Mouse (Mus musculus) erythroid progenitor cell, adult 5-6 weeks (primary cell): ENCODE data around the gene Kif3a. TPM values are rescaled to one million over a fixed set of nuclear protein-coding genes. Genes with fewer than 3 reads are reported as not detected.

Experiments
- ATAC-seq: replicated peaks from 2 replicates; pipeline ENCODE4 v1.8.0; 2016; ENCODE audit warnings: moderate number of reproducible peaks, mild to moderate bottlenecking, moderate TSS enrichment, inconsistent platforms; ENCODE audit not compliant: poor library complexity, low FRiP score, severe bottlenecking
- total RNA-seq, 2 experiments: library from RNA; stranded (forward) in 1 of 2; stranded (reverse) in 1 of 2; fragments of 150-400 nt in 1 of 2; fragments of 186-747, 209-891 nt in 1 of 2; gene quantifications; 2 replicates each; pipeline versions ENCODE4 v1.2.3 to v1.2.4; 2015 to 2017; ENCODE audit warnings: low replicate concordance in 2 of 2

Gene Kif3a
- total RNA-seq, 2 experiments from 2014 or later = 1.3 to 3.5 TPM

GRCm38 (mm10) chr11:53636183-53636646, 69.0 kb downstream of the Kif3a start:
- ATAC-seq = no peak

- ATAC-seq = no peak
Observed at GRCm38 (mm10) chr11:53637046-53637802, 70.0 kb downstream of the Kif3a start.

GRCm38 (mm10) chr11:53637803-53638260, 70.7 kb downstream of the Kif3a start:
- no peak for ATAC-seq

- ATAC-seq = no peak
Observed at GRCm38 (mm10) chr11:53642744-53643279, 75.6 kb downstream of the Kif3a start.

GRCm38 (mm10) chr11:53644017-53644416, 76.8 kb downstream of the Kif3a start:
- no peak for ATAC-seq

GRCm38 (mm10) chr11:53651441-53651840, 84.3 kb downstream of the Kif3a start:
- no peak for ATAC-seq

Other genes with a start within 250 kb of the Kif3a start
- 4.7 and 19.3 TPM in 2 replicates for gene Zcchc10, start 242.7 kb upstream of the Kif3a start, total RNA-seq (2015; ENCODE audit: low replicate concordance)
- 0.39 and 4.0 TPM in 2 replicates for gene Zcchc10, start 242.7 kb upstream of the Kif3a start, total RNA-seq (2017; ENCODE audit: low replicate concordance)
- 23.9 and 67.4 TPM in 2 replicates for gene Aff4, start 216.5 kb upstream of the Kif3a start, total RNA-seq (2015; ENCODE audit: low replicate concordance)
- gene Aff4, start 216.5 kb upstream of the Kif3a start, total RNA-seq (2017; ENCODE audit: low replicate concordance) = 20.7 and 27.0 TPM in 2 replicates
- not detected in 2 replicates for gene Leap2, start 144.2 kb upstream of the Kif3a start, total RNA-seq (2015; ENCODE audit: low replicate concordance)
- gene Leap2, start 144.2 kb upstream of the Kif3a start, total RNA-seq (2017; ENCODE audit: low replicate concordance) = not detected in 2 replicates
- gene Uqcrq, start 136.5 kb upstream of the Kif3a start, total RNA-seq (2015; ENCODE audit: low replicate concordance) = 79.2 and 113 TPM in 2 replicates
- 29.4 and 33.0 TPM in 2 replicates for gene Uqcrq, start 136.5 kb upstream of the Kif3a start, total RNA-seq (2017; ENCODE audit: low replicate concordance)
- gene Gdf9, start 136.4 kb upstream of the Kif3a start, total RNA-seq (2015; ENCODE audit: low replicate concordance) = not detected in 2 replicates
- gene Gdf9, start 136.4 kb upstream of the Kif3a start, total RNA-seq (2017; ENCODE audit: low replicate concordance) = 0.77 TPM in 1 of 2 replicates, not detected in the other
- not detected in 2 replicates for gene Gm10447, start 110.3 kb upstream of the Kif3a start, total RNA-seq (2015; ENCODE audit: low replicate concordance)
- gene Gm10447, start 110.3 kb upstream of the Kif3a start, total RNA-seq (2017; ENCODE audit: low replicate concordance) = not detected in 2 replicates
- gene Shroom1, start 110.2 kb upstream of the Kif3a start, total RNA-seq (2015; ENCODE audit: low replicate concordance) = not detected in 2 replicates
- gene Shroom1, start 110.2 kb upstream of the Kif3a start, total RNA-seq (2017; ENCODE audit: low replicate concordance) = not detected in 2 replicates
- not detected in 2 replicates for gene Gm9837, start 96.9 kb upstream of the Kif3a start, total RNA-seq (2015; ENCODE audit: low replicate concordance)
- gene Gm9837, start 96.9 kb upstream of the Kif3a start, total RNA-seq (2017; ENCODE audit: low replicate concordance) = not detected in 2 replicates
- gene Gm9945, start 87.2 kb upstream of the Kif3a start, total RNA-seq (2015; ENCODE audit: low replicate concordance) = 5.8 TPM in 1 of 2 replicates, not detected in the other
- not detected in 2 replicates for gene Gm9945, start 87.2 kb upstream of the Kif3a start, total RNA-seq (2017; ENCODE audit: low replicate concordance)
- 29.9 and 42.8 TPM in 2 replicates for gene Sowaha, start 87.1 kb upstream of the Kif3a start, total RNA-seq (2015; ENCODE audit: low replicate concordance)
- gene Sowaha, start 87.1 kb upstream of the Kif3a start, total RNA-seq (2017; ENCODE audit: low replicate concordance) = 36.8 and 50.7 TPM in 2 replicates
- gene Sept8, start 48.1 kb upstream of the Kif3a start, total RNA-seq (2015; ENCODE audit: low replicate concordance) = 143 and 148 TPM in 2 replicates
- gene Sept8, start 48.1 kb upstream of the Kif3a start, total RNA-seq (2017; ENCODE audit: low replicate concordance) = 101 and 111 TPM in 2 replicates
- 6.8 TPM in 1 of 2 replicates, not detected in the other for gene Il4, start 51.3 kb downstream of the Kif3a start, total RNA-seq (2015; ENCODE audit: low replicate concordance)
- gene Il4, start 51.3 kb downstream of the Kif3a start, total RNA-seq (2017; ENCODE audit: low replicate concordance) = not detected in 2 replicates
- not detected in 2 replicates for gene Il13, start 67.3 kb downstream of the Kif3a start, total RNA-seq (2015; ENCODE audit: low replicate concordance)
- not detected in 2 replicates for gene Il13, start 67.3 kb downstream of the Kif3a start, total RNA-seq (2017; ENCODE audit: low replicate concordance)
- gene Rad50, start 139.9 kb downstream of the Kif3a start, total RNA-seq (2015; ENCODE audit: low replicate concordance) = 23.1 and 46.5 TPM in 2 replicates
- 26.7 and 30.7 TPM in 2 replicates for gene Rad50, start 139.9 kb downstream of the Kif3a start, total RNA-seq (2017; ENCODE audit: low replicate concordance)
- gene Il5, start 153.4 kb downstream of the Kif3a start, total RNA-seq (2015; ENCODE audit: low replicate concordance) = not detected in 2 replicates
- gene Il5, start 153.4 kb downstream of the Kif3a start, total RNA-seq (2017; ENCODE audit: low replicate concordance) = not detected in 2 replicates
- 10.1 and 10.9 TPM in 2 replicates for gene Irf1, start 202.6 kb downstream of the Kif3a start, total RNA-seq (2015; ENCODE audit: low replicate concordance)
- gene Irf1, start 202.6 kb downstream of the Kif3a start, total RNA-seq (2017; ENCODE audit: low replicate concordance) = 7.2 and 38.7 TPM in 2 replicates
- not detected in 2 replicates for gene Gm17334, start 205.8 kb downstream of the Kif3a start, total RNA-seq (2015; ENCODE audit: low replicate concordance)
- not detected in 2 replicates for gene Gm17334, start 205.8 kb downstream of the Kif3a start, total RNA-seq (2017; ENCODE audit: low replicate concordance)